Mouse (Mus musculus) cerebellum, adult 18-20 months (tissue): ENCODE results near the gene Melk.

Experiments used
- DNase-seq, 2 experiments: peaks; one replicate each; pipeline ENCODE4 v3.0.0; 2021

Melk gene

GRCm38 (mm10) chr4:44300781-44301750, at the start of gene Melk:
TSS of gene Melk (plus strand) at chr4:44300876.
- DNase-seq = peak; percentile 36 to 46

- DNase-seq = no peak
Observed at GRCm38 (mm10) chr4:44251521-44251920, 49.2 kb upstream of the Melk start.

GRCm38 (mm10) chr4:44251966-44252916, 48.4 kb upstream of the Melk start:
- no peak for DNase-seq

GRCm38 (mm10) chr4:44253191-44253590, 47.5 kb upstream of the Melk start:
- no peak for DNase-seq

GRCm38 (mm10) chr4:44254579-44254978, 46.1 kb upstream of the Melk start:
- DNase-seq = no peak

- DNase-seq = no peak
Observed at GRCm38 (mm10) chr4:44259126-44259525, 41.5 kb upstream of the Melk start.

- DNase-seq = no peak
Observed at GRCm38 (mm10) chr4:44260244-44260643, 40.4 kb upstream of the Melk start.

GRCm38 (mm10) chr4:44265500-44265899, 35.2 kb upstream of the Melk start:
- DNase-seq = no peak

- no peak for DNase-seq
Observed at GRCm38 (mm10) chr4:44267437-44267836, 33.2 kb upstream of the Melk start.

- DNase-seq = no peak
Observed at GRCm38 (mm10) chr4:44269376-44269817, 31.3 kb upstream of the Melk start.

- DNase-seq = no peak
Observed at GRCm38 (mm10) chr4:44271134-44271533, 29.5 kb upstream of the Melk start.

- DNase-seq = no peak
Observed at GRCm38 (mm10) chr4:44281597-44282265, 18.9 kb upstream of the Melk start.

- DNase-seq = peak; percentile 58 to 61
Observed at GRCm38 (mm10) chr4:44292534-44292933, 8.1 kb upstream of the Melk start.

GRCm38 (mm10) chr4:44295837-44296236, 4.8 kb upstream of the Melk start:
- DNase-seq = no peak

GRCm38 (mm10) chr4:44306585-44306984, 5.9 kb downstream of the Melk start:
- DNase-seq = no peak

GRCm38 (mm10) chr4:44310429-44310828, 9.8 kb downstream of the Melk start:
- no peak for DNase-seq

GRCm38 (mm10) chr4:44310911-44311310, 10.2 kb downstream of the Melk start:
- no peak for DNase-seq

- DNase-seq = no peak
Observed at GRCm38 (mm10) chr4:44316270-44316809, 15.7 kb downstream of the Melk start.

GRCm38 (mm10) chr4:44320448-44320847, 19.8 kb downstream of the Melk start:
- DNase-seq = no peak

- no peak for DNase-seq
Observed at GRCm38 (mm10) chr4:44322124-44322523, 21.4 kb downstream of the Melk start.

- DNase-seq = no peak
Observed at GRCm38 (mm10) chr4:44325453-44325852, 24.8 kb downstream of the Melk start.

- DNase-seq = no peak
Observed at GRCm38 (mm10) chr4:44326721-44327120, 26.0 kb downstream of the Melk start.
